Mouse (Mus musculus) hindbrain, embryonic 13.5 days (tissue): ENCODE measurements around the gene Tmem178b. TPM values are rescaled to one million over a fixed set of nuclear protein-coding genes. Genes with fewer than 3 reads are reported as not detected.

Source experiments
- ATAC-seq: fragments of 200-750 bp; cut with Nextera tagmentation; 2 replicates; pipeline ENCODE4 v1.8.0; 2017; ENCODE audit warnings: moderate TSS enrichment; ENCODE audit not compliant: low FRiP score
- H3K27ac ChIP-seq: fragments of 300-500 bp; sonication (generic); 2 replicates; pipeline ENCODE4 v1.5.1; 2015; ENCODE audit warnings: inconsistent platforms, mild to moderate bottlenecking, moderate library complexity
- H3K27me3 ChIP-seq: fragments of 300-500 bp; sonication (generic); 2 replicates; pipeline ENCODE4 v1.6.1; 2015; ENCODE audit warnings: mild to moderate bottlenecking, inconsistent platforms
- H3K36me3 ChIP-seq: fragments of 300-500 bp; sonication (generic); 2 replicates; pipeline ENCODE4 v1.6.1; 2015; ENCODE audit warnings: mild to moderate bottlenecking, inconsistent platforms
- H3K4me1 ChIP-seq: fragments of 300-500 bp; sonication (generic); replicated peaks from 2 replicates; pipeline ENCODE4 v1.6.1; 2015; ENCODE audit warnings: inconsistent platforms
- H3K4me2 ChIP-seq: fragments of 300-500 bp; sonication (generic); 2 replicates; pipeline ENCODE4 v1.6.1; 2015; ENCODE audit warnings: inconsistent platforms, mild to moderate bottlenecking, moderate library complexity
- H3K4me3 ChIP-seq: fragments of 300-500 bp; sonication (generic); 2 replicates; pipeline ENCODE4 v1.5.1; 2015; ENCODE audit warnings: mild to moderate bottlenecking, inconsistent platforms
- H3K9ac ChIP-seq: fragments of 300-500 bp; sonication (generic); 2 replicates; pipeline ENCODE4 v1.6.1; 2015; ENCODE audit warnings: mild to moderate bottlenecking, inconsistent platforms
- H3K9me3 ChIP-seq: fragments of 300-500 bp; sonication (generic); 2 replicates; pipeline ENCODE4 v1.6.1; 2016; ENCODE audit warnings: inconsistent platforms
- WGBS: fragments of 180-500 bp; shearing (Covaris S2); methylation state at CpG from one replicate; pipeline ENCODE4 v1.1.7; 2015; 5-methylcytosine and 5-hydroxymethylcytosine counted together
- polyA plus RNA-seq: library from polyadenylated mRNA; unstranded; fragments of >200 nt; fragmentation: Nextera tagmentation; extraction: Ambion mirVana; gene quantifications from 2 replicates; pipeline ENCODE4 v1.2.1, GENCODE M21; 2015

Tmem178b gene
- polyA plus RNA-seq, 1 experiment from 2014 or later, result 31.9 TPM

DNA sequence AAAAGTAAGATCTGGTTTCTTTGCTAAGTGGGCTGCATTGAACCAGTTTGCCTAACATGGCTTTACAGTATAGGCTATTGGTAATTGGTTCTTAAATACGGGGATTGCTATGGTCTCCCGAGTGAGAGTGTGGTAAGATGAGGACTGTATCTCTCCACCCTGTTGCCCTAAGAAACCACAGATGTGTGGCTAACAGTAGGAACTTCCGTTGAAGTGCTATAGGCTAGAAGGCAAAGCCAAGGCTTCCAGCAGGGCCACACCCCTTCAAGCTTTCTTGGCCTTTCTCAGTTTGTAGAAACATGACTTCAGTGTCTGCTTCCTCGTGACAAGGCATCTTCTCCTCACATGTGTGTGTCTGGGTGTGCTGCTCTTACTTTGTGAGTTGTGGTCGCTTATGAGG, 427.6 kb downstream of the Tmem178b start:
- H3K9me3 ChIP-seq, result no peaks in the 10 kb centered on the region
- no peaks in the 10 kb centered on the region for H3K4me1 ChIP-seq
- ATAC-seq, result no peak
- H3K4me3 ChIP-seq, result no peak overlapping the region
- H3K27ac ChIP-seq, result no peak overlapping the region
- no peaks in the 10 kb centered on the region for H3K27me3 ChIP-seq
- H3K9ac ChIP-seq, result no peak overlapping the region
- no peak overlapping the region for H3K4me2 ChIP-seq
- 86% methylated on average over 5 of the region's 5 CpGs for WGBS
- H3K36me3 ChIP-seq, result no peaks in the 10 kb centered on the region

DNA sequence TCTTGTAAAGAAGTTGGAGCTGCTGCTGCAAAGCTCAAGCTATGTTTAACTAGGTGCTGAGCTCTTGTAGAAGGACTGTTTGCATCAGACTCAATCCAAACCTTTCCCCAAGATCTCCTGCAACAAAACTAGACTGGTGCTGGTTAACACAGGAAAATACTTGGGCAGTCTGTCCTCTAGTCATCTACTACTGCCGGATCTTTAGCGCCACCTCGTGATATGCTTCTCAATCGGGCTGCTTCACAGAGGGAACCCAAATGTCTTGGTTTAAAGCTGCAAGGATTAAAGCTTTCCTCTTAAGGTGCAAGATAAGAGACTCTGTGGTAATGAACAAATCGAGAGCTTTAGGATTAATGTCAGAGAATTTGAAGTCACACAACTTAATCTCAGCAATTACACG, 430.3 kb downstream of the Tmem178b start:
- no peaks in the 10 kb centered on the region for H3K27me3 ChIP-seq
- no peak overlapping the region for H3K4me2 ChIP-seq
- H3K27ac ChIP-seq, result no peak overlapping the region
- no peaks in the 10 kb centered on the region for H3K4me1 ChIP-seq
- H3K9me3 ChIP-seq, result no peaks in the 10 kb centered on the region
- WGBS, result 18% methylated on average over 6 of the region's 6 CpGs
- ATAC-seq, result peak; percentile 61; the same call in 1 of the 2 replicates
- no peak overlapping the region for H3K4me3 ChIP-seq
- H3K36me3 ChIP-seq, result no peaks in the 10 kb centered on the region
- no peak overlapping the region for H3K9ac ChIP-seq

Other genes with a start within 250 kb of the Tmem178b start
- gene Braf, start 147.8 kb upstream of the Tmem178b start, polyA plus RNA-seq, result 24.0 and 24.6 TPM in 2 replicates
- gene Mrps33, start 62.3 kb upstream of the Tmem178b start, polyA plus RNA-seq, result 199 and 222 TPM in 2 replicates